Mouse (Mus musculus): ENCODE data around the gene Fry. TPM values are rescaled to one million over a fixed set of nuclear protein-coding genes. Genes with fewer than 3 reads are reported as not detected.

The Fry gene
- polyA plus RNA-seq, 1 experiment: 2.1 TPM

GRCm38 (mm10) chr5:150519551-150519950, 401.1 kb downstream of the Fry start:
- Histone ChIP-seq H3K27me3 (ENCODE audit: control insufficient read depth, insufficient read depth, insufficient read length) (peaks cover 14% of the 10 kb centered on the region), H3K36me3 (ENCODE audit: control insufficient read depth, insufficient read depth) (no peaks in the 10 kb centered on the region), H3K79me2 (ENCODE audit: control insufficient read depth, insufficient read depth) (no peaks in the 10 kb centered on the region), H3K4me3 (no peak overlapping the region), H3ac (ENCODE audit: control insufficient read depth, insufficient read length) (no peak overlapping the region), H3K4me2 (ENCODE audit: low read depth) (no peak overlapping the region)
- TF ChIP-seq SRF (IDR thresholded peaks at IDR 0.05; ENCODE audit: control insufficient read depth, insufficient read length, low read depth): no peak
- TF ChIP-seq POLR2AphosphoS2 (IDR thresholded peaks at IDR 0.05; ENCODE audit: insufficient read length, low read depth): no peak
- no peak for TF ChIP-seq CEBPB (IDR thresholded peaks at IDR 0.05; ENCODE audit: insufficient read depth, poor library complexity, severe bottlenecking)
- no peak for TF ChIP-seq E2F4 (IDR thresholded peaks at IDR 0.05; ENCODE audit: insufficient read depth)
- TF ChIP-seq USF1 (IDR thresholded peaks at IDR 0.05; ENCODE audit: low read depth): no peak
- no peak for TF ChIP-seq TCF3 (IDR thresholded peaks at IDR 0.05; ENCODE audit: insufficient read length, low read depth)
- TF ChIP-seq TCF12 (IDR thresholded peaks at IDR 0.05; ENCODE audit: insufficient read depth, poor library complexity, severe bottlenecking): no peak
- no peak for TF ChIP-seq MYOG (IDR thresholded peaks at IDR 0.05; ENCODE audit: control insufficient read depth in 1 of 3, insufficient read depth in 1 of 3, insufficient read length in 2 of 3, low read depth in 2 of 3)
- no peak for TF ChIP-seq POLR2A (IDR thresholded peaks at IDR 0.05; ENCODE audit: insufficient read length, low read depth)
- no peak for TF ChIP-seq MAX (IDR thresholded peaks at IDR 0.05; ENCODE audit: low read depth)
- no peak for TF ChIP-seq MYOD1 (IDR thresholded peaks at IDR 0.05; ENCODE audit: control insufficient read depth in 1 of 3, insufficient read length in 2 of 3, low read depth in 2 of 3)
- no peak for TF ChIP-seq REST (IDR thresholded peaks at IDR 0.05; ENCODE audit: insufficient read depth, insufficient read length)

- Histone ChIP-seq H3K79me2 (ENCODE audit: control insufficient read depth, insufficient read depth) (no peaks in the 10 kb centered on the region), H3K4me3 (peak within 1 kb of the TSS; percentile 41), H3K4me2 (ENCODE audit: low read depth) (peak within 1 kb of the TSS; percentile 71), H3K27me3 (ENCODE audit: control insufficient read depth, insufficient read depth, insufficient read length) (peaks cover 8% of the 10 kb centered on the region), H3ac (ENCODE audit: control insufficient read depth, insufficient read length) (peak within 1 kb of the TSS; percentile 69), H3K36me3 (ENCODE audit: control insufficient read depth, insufficient read depth) (no peaks in the 10 kb centered on the region)
- TF ChIP-seq MAX (IDR thresholded peaks at IDR 0.05; ENCODE audit: low read depth) (peak; percentile 60), CEBPB (IDR thresholded peaks at IDR 0.05; ENCODE audit: insufficient read depth, poor library complexity, severe bottlenecking) (no peak), POLR2AphosphoS2 (IDR thresholded peaks at IDR 0.05; ENCODE audit: insufficient read length, low read depth) (peak; percentile 87), USF1 (IDR thresholded peaks at IDR 0.05; ENCODE audit: low read depth) (no peak), E2F4 (IDR thresholded peaks at IDR 0.05; ENCODE audit: insufficient read depth) (peak; percentile 94), MYOG (IDR thresholded peaks at IDR 0.05; ENCODE audit: control insufficient read depth in 1 of 3, insufficient read depth in 1 of 3, insufficient read length in 2 of 3, low read depth in 2 of 3) (peak in 2 of 3 experiments; percentile 10 to 23), SRF (IDR thresholded peaks at IDR 0.05; ENCODE audit: control insufficient read depth, insufficient read length, low read depth) (peak; percentile 80), POLR2A (IDR thresholded peaks at IDR 0.05; ENCODE audit: insufficient read length, low read depth) (peak; percentile 94), MYOD1 (IDR thresholded peaks at IDR 0.05; ENCODE audit: control insufficient read depth in 1 of 3, insufficient read length in 2 of 3, low read depth in 2 of 3) (peak in 1 of 3 experiments; percentile 43), REST (IDR thresholded peaks at IDR 0.05; ENCODE audit: insufficient read depth, insufficient read length) (no peak)
Measured at GRCm38 (mm10) chr5:150521937-150522866, 403.8 kb downstream of the Fry start, which contains the start of gene Brca2. Gene Brca2 (plus strand): TSS chr5:150522630.

- Histone ChIP-seq H3K27me3 (ENCODE audit: control insufficient read depth, insufficient read depth, insufficient read length) (peaks cover 1% of the 10 kb centered on the region), H3K4me3 (peak overlapping the region; percentile 41), H3K36me3 (ENCODE audit: control insufficient read depth, insufficient read depth) (no peaks in the 10 kb centered on the region), H3K4me2 (ENCODE audit: low read depth) (peak overlapping the region; percentile 71), H3K79me2 (ENCODE audit: control insufficient read depth, insufficient read depth) (no peaks in the 10 kb centered on the region), H3ac (ENCODE audit: control insufficient read depth, insufficient read length) (peak overlapping the region; percentile 69)
- TF ChIP-seq SRF (IDR thresholded peaks at IDR 0.05; ENCODE audit: control insufficient read depth, insufficient read length, low read depth): no peak
- no peak for TF ChIP-seq REST (IDR thresholded peaks at IDR 0.05; ENCODE audit: insufficient read depth, insufficient read length)
- no peak for TF ChIP-seq MYOD1 (IDR thresholded peaks at IDR 0.05; ENCODE audit: control insufficient read depth in 1 of 3, insufficient read length in 2 of 3, low read depth in 2 of 3)
- no peak for TF ChIP-seq CEBPB (IDR thresholded peaks at IDR 0.05; ENCODE audit: insufficient read depth, poor library complexity, severe bottlenecking)
- no peak for TF ChIP-seq TCF3 (IDR thresholded peaks at IDR 0.05; ENCODE audit: insufficient read length, low read depth)
- no peak for TF ChIP-seq USF1 (IDR thresholded peaks at IDR 0.05; ENCODE audit: low read depth)
- no peak for TF ChIP-seq E2F4 (IDR thresholded peaks at IDR 0.05; ENCODE audit: insufficient read depth)
- TF ChIP-seq POLR2AphosphoS2 (IDR thresholded peaks at IDR 0.05; ENCODE audit: insufficient read length, low read depth): no peak
- TF ChIP-seq MAX (IDR thresholded peaks at IDR 0.05; ENCODE audit: low read depth): no peak
- TF ChIP-seq POLR2A (IDR thresholded peaks at IDR 0.05; ENCODE audit: insufficient read length, low read depth): no peak
- TF ChIP-seq MYOG (IDR thresholded peaks at IDR 0.05; ENCODE audit: control insufficient read depth in 1 of 3, insufficient read depth in 1 of 3, insufficient read length in 2 of 3, low read depth in 2 of 3): no peak
- no peak for TF ChIP-seq TCF12 (IDR thresholded peaks at IDR 0.05; ENCODE audit: insufficient read depth, poor library complexity, severe bottlenecking)
Measured at GRCm38 (mm10) chr5:150522867-150523234, 404.4 kb downstream of the Fry start.

GRCm38 (mm10) chr5:150525239-150525638, 406.8 kb downstream of the Fry start:
- no peak for TF ChIP-seq POLR2AphosphoS2 (IDR thresholded peaks at IDR 0.05; ENCODE audit: insufficient read length, low read depth)
- no peak for TF ChIP-seq MYOD1 (IDR thresholded peaks at IDR 0.05; ENCODE audit: control insufficient read depth in 1 of 3, insufficient read length in 2 of 3, low read depth in 2 of 3)
- TF ChIP-seq USF1 (IDR thresholded peaks at IDR 0.05; ENCODE audit: low read depth): no peak
- no peak for TF ChIP-seq TCF12 (IDR thresholded peaks at IDR 0.05; ENCODE audit: insufficient read depth, poor library complexity, severe bottlenecking)
- no peak for TF ChIP-seq MYOG (IDR thresholded peaks at IDR 0.05; ENCODE audit: control insufficient read depth in 1 of 3, insufficient read depth in 1 of 3, insufficient read length in 2 of 3, low read depth in 2 of 3)
- no peak for TF ChIP-seq POLR2A (IDR thresholded peaks at IDR 0.05; ENCODE audit: insufficient read length, low read depth)
- no peak for TF ChIP-seq E2F4 (IDR thresholded peaks at IDR 0.05; ENCODE audit: insufficient read depth)
- TF ChIP-seq TCF3 (IDR thresholded peaks at IDR 0.05; ENCODE audit: insufficient read length, low read depth): no peak
- no peak for TF ChIP-seq MAX (IDR thresholded peaks at IDR 0.05; ENCODE audit: low read depth)
- no peak for TF ChIP-seq CEBPB (IDR thresholded peaks at IDR 0.05; ENCODE audit: insufficient read depth, poor library complexity, severe bottlenecking)
- TF ChIP-seq REST (IDR thresholded peaks at IDR 0.05; ENCODE audit: insufficient read depth, insufficient read length): no peak
- no peak for TF ChIP-seq SRF (IDR thresholded peaks at IDR 0.05; ENCODE audit: control insufficient read depth, insufficient read length, low read depth)
- Histone ChIP-seq H3ac (ENCODE audit: control insufficient read depth, insufficient read length) (no peak overlapping the region), H3K4me3 (no peak overlapping the region), H3K4me2 (ENCODE audit: low read depth) (no peak overlapping the region), H3K79me2 (ENCODE audit: control insufficient read depth, insufficient read depth) (no peaks in the 10 kb centered on the region), H3K27me3 (ENCODE audit: control insufficient read depth, insufficient read depth, insufficient read length) (no peaks in the 10 kb centered on the region), H3K36me3 (ENCODE audit: control insufficient read depth, insufficient read depth) (no peaks in the 10 kb centered on the region)
